Mouse (Mus musculus): ENCODE measurements around the gene Ptx4. TPM values are rescaled to one million over a fixed set of nuclear protein-coding genes. Genes with fewer than 3 reads are reported as not detected.

Ptx4 gene
- not detected for polyA plus RNA-seq (2014; fragmentation: Illumina TruSeq; extraction: RNeasy Lipid Tissue Mini Kit (QIAGEN cat#74804); ENCODE audit: low replicate concordance)

DNA sequence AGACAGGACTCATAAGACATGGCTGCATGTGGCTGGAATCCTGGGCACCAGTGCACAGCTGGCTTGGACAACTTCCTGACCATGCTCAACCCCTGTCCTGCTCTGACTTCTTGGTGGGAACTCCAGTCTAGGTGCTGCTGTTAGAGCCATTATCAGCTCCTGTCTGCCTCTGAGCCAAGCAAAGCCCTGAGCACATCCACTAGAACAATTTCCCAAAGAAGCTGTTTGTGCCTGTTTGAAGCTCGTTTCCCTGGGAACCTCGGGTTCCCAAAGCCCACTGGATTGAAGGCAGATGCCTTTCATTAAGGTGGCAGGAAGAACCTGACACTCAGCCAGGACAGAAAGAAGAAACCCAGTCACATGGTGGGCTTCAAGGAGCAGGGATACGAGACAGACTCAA, at the start of gene Ptx4:
Ptx4 (plus strand) TSS at position 355 of the 400 bp plus-strand sequence.

DNA sequence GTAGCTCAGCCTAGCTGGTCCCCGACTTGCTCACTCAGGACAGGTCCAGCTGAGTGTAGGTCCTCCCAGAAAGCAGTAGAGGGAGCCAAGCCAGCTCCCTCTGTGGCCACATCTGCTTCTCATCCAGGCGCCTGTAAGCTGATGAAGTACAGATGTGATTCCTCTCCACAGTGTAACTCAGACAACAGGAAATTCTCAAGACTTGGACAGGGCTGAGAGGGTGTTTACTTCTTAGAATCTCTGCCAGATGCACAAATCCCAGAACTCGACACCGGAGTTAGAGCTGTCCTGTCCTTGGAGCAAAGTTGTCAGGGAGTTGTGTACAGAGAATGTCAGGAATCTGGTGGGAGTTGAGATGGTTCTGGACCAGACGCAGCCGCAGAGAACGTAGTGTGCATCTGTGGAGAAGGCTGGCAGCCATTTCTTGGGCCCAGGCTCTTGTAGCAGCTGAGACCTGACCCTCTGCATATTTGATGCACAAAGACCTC, 37.1 kb upstream of the Ptx4 start, which contains the start of gene Tmem204:
Tmem204 (minus strand) TSS at position 148 of the 488 bp plus-strand sequence.

DNA sequence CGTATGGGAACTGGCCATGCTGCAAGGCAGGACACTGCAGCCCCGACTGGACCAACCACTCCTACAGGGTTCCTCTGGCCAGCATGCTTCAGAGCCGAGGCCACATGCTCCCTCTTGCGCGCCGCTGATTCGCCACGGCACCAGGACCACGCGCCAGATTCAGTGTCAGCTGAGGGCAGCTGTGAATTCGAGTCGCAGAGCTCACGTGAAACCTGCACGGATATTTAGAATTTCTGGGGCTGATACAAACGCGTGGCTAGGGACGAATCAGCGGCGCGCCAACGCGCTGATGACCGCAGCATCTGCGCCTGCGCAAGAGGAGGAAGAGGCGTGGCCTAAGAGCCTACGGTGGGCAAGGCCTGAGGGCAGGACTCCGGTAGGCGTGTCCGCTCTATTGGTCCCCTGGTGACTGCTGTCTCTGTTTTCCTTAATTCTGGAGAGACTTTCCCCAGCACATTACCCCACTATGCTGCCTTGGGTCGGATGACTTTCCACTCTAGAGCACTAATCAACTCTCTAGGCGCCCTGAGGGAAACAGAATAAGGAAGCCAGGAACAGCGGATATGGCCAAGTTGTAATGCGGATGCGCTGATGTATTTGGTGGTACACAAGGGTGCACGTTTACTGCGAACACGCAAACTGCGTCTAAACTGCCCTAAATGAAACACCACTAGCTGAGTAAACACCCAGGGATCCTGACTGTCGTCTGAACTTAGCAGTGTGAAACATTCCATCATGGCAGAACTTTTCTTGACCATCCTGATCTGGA, 4.7 kb upstream of the Ptx4 start, which contains the start of gene Telo2:
Telo2 (minus strand) TSS at position 304 of the 769 bp plus-strand sequence.

DNA sequence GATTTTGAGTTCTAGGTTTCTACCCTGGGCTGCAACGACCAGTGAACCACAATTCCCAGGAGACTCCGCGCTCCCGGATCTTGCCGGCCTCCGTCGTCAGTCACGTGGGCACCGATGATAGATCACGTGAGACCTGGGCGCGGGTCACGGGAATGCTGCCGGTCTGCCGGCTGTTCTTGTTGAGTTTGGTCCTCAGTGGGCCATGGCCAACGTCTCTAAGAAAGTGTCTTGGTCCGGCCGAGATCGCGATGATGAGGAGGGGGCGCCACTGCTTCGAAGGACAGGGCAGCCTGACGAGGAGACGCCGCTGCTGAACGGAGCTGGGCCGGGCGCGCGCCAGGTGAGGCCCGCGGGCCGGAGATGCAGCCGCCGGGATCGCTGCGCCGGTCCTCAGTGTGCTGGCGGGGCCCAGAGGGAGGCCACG, 12.7 kb downstream of the Ptx4 start, which contains the start of gene Clcn7:
Clcn7 (plus strand) TSS at position 117 of the 424 bp plus-strand sequence.

DNA sequence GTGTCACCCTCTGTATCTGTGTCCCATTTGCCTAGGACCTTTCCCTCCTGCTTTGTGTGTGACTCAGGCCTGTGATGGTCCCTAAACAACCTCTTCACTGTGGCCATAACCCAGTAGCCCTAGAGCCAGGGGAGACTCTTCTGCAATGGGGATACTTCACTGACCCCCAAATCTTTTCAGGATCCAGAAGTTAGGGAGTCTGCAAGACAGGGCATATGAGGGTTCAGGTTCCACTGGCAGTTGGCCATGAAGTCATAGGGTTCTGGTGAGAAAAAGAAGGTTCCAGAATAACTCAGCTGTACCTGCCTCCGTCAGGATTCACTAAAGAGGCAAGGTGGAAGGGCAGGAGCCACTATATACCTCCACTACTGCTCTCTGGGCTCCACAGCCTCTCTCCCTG, 41.6 kb downstream of the Ptx4 start, which contains the start of gene Ccdc154:
Ccdc154 (plus strand) TSS at position 301 of the 400 bp plus-strand sequence.

Other genes starting within 250 kb of the Ptx4 start
- gene Nubp2, start 234.4 kb upstream of the Ptx4 start, polyA plus RNA-seq (2014; fragmentation: Illumina TruSeq; extraction: RNeasy Lipid Tissue Mini Kit (QIAGEN cat#74804); ENCODE audit: low replicate concordance) = 1.6 TPM
- not detected for gene Spsb3, start 234.1 kb upstream of the Ptx4 start, polyA plus RNA-seq (2014; fragmentation: Illumina TruSeq; extraction: RNeasy Lipid Tissue Mini Kit (QIAGEN cat#74804); ENCODE audit: low replicate concordance)
- gene Eme2, start 225.7 kb upstream of the Ptx4 start, polyA plus RNA-seq (2014; fragmentation: Illumina TruSeq; extraction: RNeasy Lipid Tissue Mini Kit (QIAGEN cat#74804); ENCODE audit: low replicate concordance) = 1.1 TPM
- not detected for gene Mrps34, start 225.6 kb upstream of the Ptx4 start, polyA plus RNA-seq (2014; fragmentation: Illumina TruSeq; extraction: RNeasy Lipid Tissue Mini Kit (QIAGEN cat#74804); ENCODE audit: low replicate concordance)
- 0.71 TPM for gene Nme3, start 224.3 kb upstream of the Ptx4 start, polyA plus RNA-seq (2014; fragmentation: Illumina TruSeq; extraction: RNeasy Lipid Tissue Mini Kit (QIAGEN cat#74804); ENCODE audit: low replicate concordance)
- 3.5 TPM for gene Mapk8ip3, start 183.8 kb upstream of the Ptx4 start, polyA plus RNA-seq (2014; fragmentation: Illumina TruSeq; extraction: RNeasy Lipid Tissue Mini Kit (QIAGEN cat#74804); ENCODE audit: low replicate concordance)
- gene Jpt2, start 160.1 kb upstream of the Ptx4 start, polyA plus RNA-seq (2014; fragmentation: Illumina TruSeq; extraction: RNeasy Lipid Tissue Mini Kit (QIAGEN cat#74804); ENCODE audit: low replicate concordance) = 65.7 TPM
- gene Cramp1l, start 105.0 kb upstream of the Ptx4 start, polyA plus RNA-seq (2014; fragmentation: Illumina TruSeq; extraction: RNeasy Lipid Tissue Mini Kit (QIAGEN cat#74804); ENCODE audit: low replicate concordance) = 7.6 TPM
- 3.7 TPM for gene Ift140, start 104.7 kb upstream of the Ptx4 start, polyA plus RNA-seq (2014; fragmentation: Illumina TruSeq; extraction: RNeasy Lipid Tissue Mini Kit (QIAGEN cat#74804); ENCODE audit: low replicate concordance)
- gene Tmem204, start 37.2 kb upstream of the Ptx4 start, polyA plus RNA-seq (2014; fragmentation: Illumina TruSeq; extraction: RNeasy Lipid Tissue Mini Kit (QIAGEN cat#74804); ENCODE audit: low replicate concordance) = 2.1 TPM
- gene Telo2, start 4.8 kb upstream of the Ptx4 start, polyA plus RNA-seq (2014; fragmentation: Illumina TruSeq; extraction: RNeasy Lipid Tissue Mini Kit (QIAGEN cat#74804); ENCODE audit: low replicate concordance) = 0.11 TPM
- gene Clcn7, start 12.6 kb downstream of the Ptx4 start, polyA plus RNA-seq (2014; fragmentation: Illumina TruSeq; extraction: RNeasy Lipid Tissue Mini Kit (QIAGEN cat#74804); ENCODE audit: low replicate concordance) = 2.5 TPM
- gene Ccdc154, start 41.7 kb downstream of the Ptx4 start, polyA plus RNA-seq (2014; fragmentation: Illumina TruSeq; extraction: RNeasy Lipid Tissue Mini Kit (QIAGEN cat#74804); ENCODE audit: low replicate concordance) = not detected
- gene Gm38655, start 54.7 kb downstream of the Ptx4 start, polyA plus RNA-seq (2014; fragmentation: Illumina TruSeq; extraction: RNeasy Lipid Tissue Mini Kit (QIAGEN cat#74804); ENCODE audit: low replicate concordance) = not detected
- gene BC003965, start 63.8 kb downstream of the Ptx4 start, polyA plus RNA-seq (2014; fragmentation: Illumina TruSeq; extraction: RNeasy Lipid Tissue Mini Kit (QIAGEN cat#74804); ENCODE audit: low replicate concordance) = 14.3 TPM
- 19.8 TPM for gene Unkl, start 67.6 kb downstream of the Ptx4 start, polyA plus RNA-seq (2014; fragmentation: Illumina TruSeq; extraction: RNeasy Lipid Tissue Mini Kit (QIAGEN cat#74804); ENCODE audit: low replicate concordance)
- 8.7 TPM for gene Gnptg, start 119.4 kb downstream of the Ptx4 start, polyA plus RNA-seq (2014; fragmentation: Illumina TruSeq; extraction: RNeasy Lipid Tissue Mini Kit (QIAGEN cat#74804); ENCODE audit: low replicate concordance)
- gene Tsr3, start 119.4 kb downstream of the Ptx4 start, polyA plus RNA-seq (2014; fragmentation: Illumina TruSeq; extraction: RNeasy Lipid Tissue Mini Kit (QIAGEN cat#74804); ENCODE audit: low replicate concordance) = 2.1 TPM
- 0.33 TPM for gene Baiap3, start 135.6 kb downstream of the Ptx4 start, polyA plus RNA-seq (2014; fragmentation: Illumina TruSeq; extraction: RNeasy Lipid Tissue Mini Kit (QIAGEN cat#74804); ENCODE audit: low replicate concordance)
- gene Ube2i, start 153.9 kb downstream of the Ptx4 start, polyA plus RNA-seq (2014; fragmentation: Illumina TruSeq; extraction: RNeasy Lipid Tissue Mini Kit (QIAGEN cat#74804); ENCODE audit: low replicate concordance) = 184 TPM
- gene Prss34, start 177.6 kb downstream of the Ptx4 start, polyA plus RNA-seq (2014; fragmentation: Illumina TruSeq; extraction: RNeasy Lipid Tissue Mini Kit (QIAGEN cat#74804); ENCODE audit: low replicate concordance) = not detected
- not detected for gene Prss28, start 187.9 kb downstream of the Ptx4 start, polyA plus RNA-seq (2014; fragmentation: Illumina TruSeq; extraction: RNeasy Lipid Tissue Mini Kit (QIAGEN cat#74804); ENCODE audit: low replicate concordance)
- not detected for gene Prss29, start 197.9 kb downstream of the Ptx4 start, polyA plus RNA-seq (2014; fragmentation: Illumina TruSeq; extraction: RNeasy Lipid Tissue Mini Kit (QIAGEN cat#74804); ENCODE audit: low replicate concordance)
- not detected for gene Tpsab1, start 224.8 kb downstream of the Ptx4 start, polyA plus RNA-seq (2014; fragmentation: Illumina TruSeq; extraction: RNeasy Lipid Tissue Mini Kit (QIAGEN cat#74804); ENCODE audit: low replicate concordance)
- not detected for gene Tpsb2, start 245.5 kb downstream of the Ptx4 start, polyA plus RNA-seq (2014; fragmentation: Illumina TruSeq; extraction: RNeasy Lipid Tissue Mini Kit (QIAGEN cat#74804); ENCODE audit: low replicate concordance)
- gene Tpsg1, start 248.5 kb downstream of the Ptx4 start, polyA plus RNA-seq (2014; fragmentation: Illumina TruSeq; extraction: RNeasy Lipid Tissue Mini Kit (QIAGEN cat#74804); ENCODE audit: low replicate concordance) = 1.7 TPM

Data from small intestine, adult 10 weeks (tissue).